Mouse (Mus musculus): ENCODE results near the gene Car12. TPM values are rescaled to one million over a fixed set of nuclear protein-coding genes. Genes with fewer than 3 reads are reported as not detected.

Car12 gene
- total RNA-seq (2015) (2.3 and 2.7 TPM in 2 replicates), total RNA-seq (2017) (1.2 and 2.4 TPM in 2 replicates)

DNA sequence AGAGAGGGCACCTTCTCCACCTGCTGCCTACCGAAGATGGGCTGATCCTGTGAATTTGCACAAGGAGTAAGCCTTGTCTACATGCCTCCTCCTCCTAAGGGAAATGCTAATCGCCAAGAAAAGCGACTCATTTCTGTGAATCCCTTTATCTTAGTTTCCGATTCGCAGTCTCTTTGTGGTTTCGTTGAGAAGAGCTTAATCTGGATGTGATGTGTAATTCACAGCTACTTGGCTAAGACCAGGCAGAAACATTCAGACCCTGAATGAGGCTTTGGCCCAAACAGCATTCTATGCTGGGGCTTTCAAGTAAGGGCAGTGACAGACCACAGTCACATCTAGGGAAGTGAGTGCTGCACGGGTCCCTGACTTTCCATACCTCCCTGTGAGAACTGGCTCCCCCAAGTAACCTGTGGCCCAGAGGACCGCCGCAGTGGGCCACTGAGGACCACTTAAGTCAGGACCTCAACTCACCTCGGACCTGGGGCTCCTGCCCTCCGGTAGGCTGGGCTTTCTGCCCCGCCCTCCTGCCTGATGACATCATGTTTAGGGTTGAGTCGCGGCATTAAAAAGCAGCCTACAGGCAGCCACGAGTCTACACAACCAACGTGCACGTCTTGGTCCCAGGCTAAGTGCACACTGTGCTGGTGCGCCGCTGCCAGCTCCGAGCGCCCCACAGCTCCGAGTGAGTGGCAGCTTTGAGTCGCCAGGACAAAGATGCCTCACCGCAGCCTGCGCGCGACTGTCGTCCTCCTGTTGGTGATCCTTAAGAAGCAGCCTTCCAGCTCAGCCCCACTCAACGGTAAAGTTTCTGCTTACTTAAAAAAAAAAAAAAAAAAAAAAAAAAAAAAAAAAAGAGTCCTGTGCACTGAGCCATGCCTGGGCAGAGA is at the start of gene Car12:
Gene Car12 (plus strand): TSS at position 552 of the 887 bp plus-strand sequence.
- ATAC-seq (replicated peaks; ENCODE audit: poor library complexity), result peak; percentile 77

DNA sequence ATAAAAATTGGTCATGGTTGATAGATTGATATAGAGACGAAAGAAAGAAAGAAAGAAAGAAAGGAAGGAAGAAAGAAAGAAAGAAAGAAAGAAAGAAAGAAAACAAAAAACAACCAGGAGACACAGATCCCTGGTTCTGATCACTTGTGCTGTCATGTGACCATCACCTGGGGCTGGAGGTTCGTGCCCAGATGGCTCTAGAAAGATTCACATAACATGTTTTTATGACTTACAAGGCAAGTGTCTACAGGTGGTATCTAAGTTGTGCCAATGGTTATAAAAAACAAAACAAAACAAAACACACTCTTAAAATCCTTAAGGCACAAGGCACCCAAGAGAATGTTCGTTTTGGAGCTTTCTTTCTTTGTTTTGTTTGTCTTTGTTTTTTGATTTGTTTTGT is 49.7 kb upstream of the Car12 start:
- no peak for ATAC-seq (replicated peaks; ENCODE audit: poor library complexity)

DNA sequence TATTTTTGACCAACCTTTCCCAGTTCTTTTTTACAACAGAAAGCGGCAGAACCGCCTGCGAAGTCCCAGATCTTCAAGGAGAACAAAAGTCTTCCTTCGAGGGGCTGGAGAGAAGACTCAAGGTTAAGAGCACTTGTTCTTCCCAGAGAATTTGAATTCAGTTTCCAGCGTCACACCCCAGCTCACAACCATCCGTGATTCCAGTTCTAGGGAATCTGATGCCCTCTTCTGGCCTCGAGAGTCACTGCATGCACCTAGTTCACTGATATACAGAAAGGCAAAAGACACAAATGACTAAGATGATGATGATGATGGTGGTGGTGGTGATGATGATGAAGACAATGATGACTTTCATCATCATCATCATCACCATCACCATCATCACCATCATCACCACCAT is 48.9 kb upstream of the Car12 start:
- no peak for ATAC-seq (replicated peaks; ENCODE audit: poor library complexity)

DNA sequence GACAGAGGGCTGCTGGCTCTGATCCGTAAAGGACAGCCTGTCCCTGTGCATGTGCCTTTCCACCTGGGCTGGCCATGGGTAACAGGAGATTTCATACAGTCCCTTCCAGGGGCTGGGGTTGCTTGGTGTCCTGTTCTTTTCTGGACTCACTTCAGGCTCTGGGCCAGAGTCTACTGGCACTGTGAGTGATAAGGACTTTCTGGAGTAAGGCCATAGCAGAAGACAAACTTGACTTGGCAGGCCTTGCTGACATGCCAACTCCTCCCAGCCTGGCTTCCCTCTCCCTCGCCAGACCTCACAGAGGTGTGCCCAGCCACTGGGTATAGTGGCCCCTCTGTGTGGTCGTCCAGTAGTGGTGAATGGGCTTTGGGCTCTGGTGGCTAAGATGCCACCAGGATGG is 47.3 kb upstream of the Car12 start:
- ATAC-seq (replicated peaks; ENCODE audit: poor library complexity), result peak; percentile 79

DNA sequence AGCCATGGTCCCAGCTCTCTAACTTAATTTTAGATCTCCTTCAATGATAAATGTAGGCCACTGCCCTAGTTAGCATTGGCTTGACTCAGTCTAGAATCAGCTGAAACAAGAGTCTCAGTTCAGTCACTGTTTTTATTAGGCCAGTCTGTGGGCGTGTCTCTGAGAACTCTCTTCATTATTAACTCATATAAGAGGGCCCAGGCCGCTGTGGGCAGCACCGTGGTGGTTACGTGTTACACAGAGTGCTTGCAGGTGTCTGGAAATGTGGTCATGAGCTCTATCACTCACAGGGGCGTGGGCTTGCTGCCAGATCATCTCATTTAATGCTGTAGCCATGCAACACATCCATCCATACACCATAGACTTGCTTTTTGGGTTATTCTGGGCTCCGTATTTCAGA is 46.4 kb upstream of the Car12 start:
- no peak for ATAC-seq (replicated peaks; ENCODE audit: poor library complexity)

DNA sequence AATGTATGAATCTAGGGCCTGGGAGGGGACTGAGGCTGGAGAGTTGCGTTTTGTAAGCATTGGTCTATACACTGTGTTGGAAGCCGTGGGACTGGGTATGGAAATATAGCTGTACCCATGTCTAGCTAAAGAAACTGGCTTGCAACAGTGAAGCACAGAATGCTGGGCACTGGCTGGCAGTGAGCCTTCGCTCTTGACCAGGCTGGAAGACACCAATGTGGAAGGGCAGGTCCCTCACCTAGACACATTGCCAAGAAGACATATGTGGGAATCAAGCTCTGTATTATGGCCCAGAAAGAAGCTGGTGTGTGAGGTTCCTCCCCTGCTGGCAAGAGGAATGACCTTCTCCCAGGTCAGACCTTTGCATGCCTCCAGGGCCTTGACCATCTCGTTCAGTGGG is 45.6 kb upstream of the Car12 start:
- ATAC-seq (replicated peaks; ENCODE audit: poor library complexity), result no peak

DNA sequence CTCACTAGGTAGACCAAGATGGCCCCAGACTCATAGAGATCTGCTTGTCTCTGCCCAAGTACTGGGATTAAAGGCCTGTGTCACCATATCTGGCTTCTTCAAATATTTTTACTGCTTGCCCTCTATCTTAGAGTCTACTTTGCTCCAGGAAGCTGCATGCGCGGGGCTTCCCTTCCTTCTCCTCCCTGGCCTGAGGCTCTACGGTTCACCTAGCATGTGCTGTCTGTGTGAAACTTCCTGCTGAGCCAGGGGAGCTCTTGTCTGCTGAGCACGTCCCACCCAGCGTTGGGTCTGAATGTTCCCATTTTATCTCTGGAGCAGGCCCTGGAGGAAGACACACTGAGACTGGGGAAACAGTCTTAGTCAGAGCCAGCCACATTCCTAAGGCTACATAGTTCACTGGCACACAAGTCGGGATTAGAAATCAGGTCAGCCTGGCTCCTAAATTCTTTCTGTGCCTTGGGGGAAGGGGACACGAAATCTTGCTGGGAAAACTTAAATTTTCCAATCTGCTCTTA is 43.9 kb upstream of the Car12 start:
- 0 out of 2 replicates have a peak, but pooled peaks have one; percentile 20 for ATAC-seq (replicated peaks; ENCODE audit: poor library complexity)

DNA sequence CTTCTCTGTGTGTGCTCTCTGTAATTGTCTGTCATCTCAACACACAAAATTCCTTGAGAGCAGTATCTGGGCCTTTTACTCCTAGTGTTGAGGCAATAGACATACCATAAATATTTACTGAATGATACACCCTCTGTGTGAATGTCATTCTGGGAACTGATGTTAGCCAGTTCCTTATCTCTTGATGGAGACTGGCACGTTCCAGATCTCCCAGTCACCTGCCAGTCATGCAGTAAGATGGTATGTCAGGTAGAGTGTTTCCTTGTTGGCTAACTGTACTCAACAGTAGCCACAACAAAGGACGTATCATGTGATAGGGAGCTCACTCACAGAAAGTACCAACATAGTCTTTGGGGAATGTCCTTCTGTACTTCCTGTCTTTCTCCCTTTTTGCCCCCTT is 39.7 kb upstream of the Car12 start:
- no peak for ATAC-seq (replicated peaks; ENCODE audit: poor library complexity)

DNA sequence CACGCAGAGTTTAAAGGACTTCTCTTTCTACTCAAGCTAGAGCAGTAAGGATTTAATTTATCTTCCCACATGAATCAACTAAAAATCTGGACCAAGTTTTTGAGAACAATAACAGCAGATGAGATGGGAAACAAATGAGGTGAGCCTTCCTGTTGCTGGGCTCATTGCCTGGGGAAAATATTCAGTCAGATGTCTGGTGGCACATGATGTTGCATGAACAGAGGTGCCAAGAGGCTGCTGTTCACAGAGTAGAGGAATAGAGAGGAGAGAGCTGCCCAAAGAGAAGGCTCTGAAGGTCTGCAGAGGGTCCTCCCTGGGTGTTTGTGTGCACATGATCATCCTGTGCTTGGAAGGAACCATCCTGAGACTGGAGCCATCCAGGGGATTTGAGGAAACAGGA is 37.9 kb upstream of the Car12 start:
- no peak for ATAC-seq (replicated peaks; ENCODE audit: poor library complexity)

DNA sequence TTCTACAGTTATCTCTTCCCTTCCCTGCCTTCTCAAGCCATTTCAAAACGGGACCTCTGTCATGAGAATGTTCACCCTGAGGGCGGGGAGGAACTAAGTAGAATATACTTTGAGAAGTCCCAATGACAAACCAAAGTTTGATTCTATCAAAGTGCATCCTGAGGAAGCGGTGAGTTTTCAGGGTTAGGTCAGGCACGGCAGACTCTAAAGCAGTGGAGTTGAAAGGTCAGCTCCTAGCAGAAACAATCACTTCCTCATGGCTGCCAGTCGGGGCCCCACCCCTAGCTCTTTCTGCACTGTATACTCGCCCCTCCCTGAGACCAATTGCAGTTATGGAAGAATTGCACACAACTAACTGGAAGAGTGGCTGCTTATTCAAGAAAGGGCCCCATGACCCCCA is 33.4 kb upstream of the Car12 start:
- ATAC-seq (replicated peaks; ENCODE audit: poor library complexity), result peak; percentile 72

DNA sequence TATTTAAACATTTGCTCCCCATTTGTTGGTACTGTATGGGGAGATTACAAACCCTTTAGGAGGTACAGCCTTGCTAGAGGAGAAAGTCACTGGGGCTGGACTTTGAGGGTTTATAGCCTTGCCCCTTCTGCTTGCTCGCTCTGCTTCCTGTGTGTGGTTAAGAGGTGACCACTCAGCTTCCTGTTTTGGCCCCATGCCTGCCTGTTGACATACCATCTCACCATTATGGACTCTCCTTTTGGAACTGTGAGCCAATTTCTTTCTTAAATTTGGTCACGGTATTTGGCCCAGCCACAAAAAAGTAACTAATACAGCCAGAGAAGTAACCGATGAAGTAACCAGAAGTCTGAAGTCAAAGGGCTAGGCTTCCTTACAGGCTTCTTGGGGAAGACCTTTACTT is 30.7 kb upstream of the Car12 start:
- ATAC-seq (replicated peaks; ENCODE audit: poor library complexity), result peak; percentile 94

DNA sequence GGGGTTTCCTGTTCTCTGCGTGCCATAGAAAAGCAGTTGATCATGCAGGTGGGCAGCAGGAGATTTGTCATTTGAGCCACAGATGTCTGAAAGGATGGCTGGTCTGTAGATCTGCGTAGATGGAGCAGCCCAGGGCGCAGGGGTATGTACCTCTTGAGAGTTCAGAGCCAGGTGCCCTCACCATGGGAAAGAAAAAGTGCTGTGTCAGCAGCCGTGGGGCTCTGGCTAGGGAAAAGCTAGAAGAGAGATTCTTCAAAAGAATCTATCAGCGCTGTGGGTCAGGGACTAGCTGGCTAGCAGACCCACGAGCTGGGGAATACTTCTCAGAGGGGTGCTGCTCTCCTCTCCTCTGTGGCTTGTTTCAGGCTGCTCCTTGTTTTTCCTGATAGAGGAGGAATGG is 27.8 kb upstream of the Car12 start:
- no peak for ATAC-seq (replicated peaks; ENCODE audit: poor library complexity)

DNA sequence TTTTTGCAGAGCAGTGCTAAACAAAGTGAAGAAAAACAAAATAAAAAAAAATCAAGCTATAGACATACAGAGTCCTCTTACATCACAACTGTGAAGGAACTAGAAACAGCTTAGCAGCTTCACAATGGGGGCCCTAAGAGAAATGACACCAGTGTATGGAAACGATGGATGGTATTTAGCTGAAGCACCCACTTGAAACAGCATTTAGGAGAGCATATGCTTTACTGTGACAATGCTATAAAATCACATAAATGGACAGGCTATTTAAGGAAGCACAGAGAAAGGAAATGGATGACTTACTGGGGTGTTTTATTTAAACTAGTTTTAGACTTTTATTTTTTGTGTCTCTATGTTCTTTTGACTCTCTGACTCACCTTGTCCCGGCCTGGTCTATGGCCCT is 25.8 kb upstream of the Car12 start:
- ATAC-seq (replicated peaks; ENCODE audit: poor library complexity), result no peak

DNA sequence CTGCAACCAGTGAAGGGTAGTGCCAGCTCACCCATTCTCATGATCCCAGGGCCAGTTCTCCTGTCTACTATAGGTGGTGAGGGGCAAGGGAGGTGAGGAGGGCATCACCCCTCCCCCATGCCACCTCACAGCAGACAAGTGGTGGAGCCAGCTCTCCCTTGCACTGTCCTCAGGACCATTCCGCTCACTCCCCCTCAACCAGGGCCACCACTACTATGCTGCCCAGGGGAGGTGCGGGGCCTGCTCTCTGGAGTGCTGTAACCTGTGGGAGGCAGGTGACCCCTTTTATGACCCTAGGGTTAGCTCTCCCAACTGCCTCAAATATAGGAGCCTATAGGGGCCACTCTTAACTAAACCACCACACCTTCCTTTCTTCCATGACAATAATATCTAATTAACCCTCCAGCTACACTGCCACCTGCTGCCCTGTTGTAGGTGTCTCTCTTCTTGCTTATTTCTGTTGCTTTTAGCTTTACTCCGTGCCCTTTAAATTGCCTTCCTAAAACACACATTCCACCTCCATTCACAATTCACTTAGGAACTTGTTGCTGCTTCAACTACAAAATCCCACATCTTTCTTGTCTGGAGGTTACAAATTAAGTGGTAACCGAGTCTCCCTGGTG is 21.7 kb upstream of the Car12 start:
- peak; percentile 57 for ATAC-seq (replicated peaks; ENCODE audit: poor library complexity)

DNA sequence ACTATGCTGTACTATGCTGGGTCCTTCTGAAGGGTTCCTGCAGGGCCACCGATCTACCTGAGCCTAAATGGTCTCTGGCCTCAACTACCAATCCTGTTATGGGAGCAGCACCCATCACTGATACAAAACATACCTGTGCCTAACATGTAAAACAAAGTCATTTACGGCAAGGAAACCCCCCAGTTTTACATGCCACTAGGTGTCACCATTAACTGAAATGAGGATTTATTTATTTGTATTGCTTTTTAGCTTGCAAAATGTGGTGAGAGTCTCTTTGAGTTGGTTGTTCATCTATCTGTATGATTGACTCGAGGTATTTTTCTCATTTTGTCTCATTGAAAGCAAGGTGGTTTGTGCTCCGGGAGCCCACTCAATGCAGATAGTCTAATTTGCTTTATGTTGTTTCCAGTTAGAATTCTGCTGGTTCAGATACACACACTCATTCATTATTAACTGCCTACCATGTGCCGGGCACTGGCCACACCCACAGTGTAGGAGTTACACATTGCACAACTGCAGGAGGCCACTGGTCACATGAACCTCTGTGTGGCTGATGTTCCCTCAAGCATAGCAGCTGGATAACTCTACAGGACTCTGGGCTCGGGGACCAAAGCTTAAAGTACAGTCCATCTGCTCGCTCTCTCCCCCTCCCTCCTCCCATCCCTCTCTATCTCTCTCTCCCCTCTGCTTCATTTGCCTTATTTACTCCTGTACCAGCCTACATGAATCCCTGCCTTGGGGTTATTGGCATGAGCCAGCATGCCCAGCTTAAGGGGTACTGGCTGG is 15.9 kb upstream of the Car12 start:
- ATAC-seq (replicated peaks; ENCODE audit: poor library complexity), result peak; percentile 86

DNA sequence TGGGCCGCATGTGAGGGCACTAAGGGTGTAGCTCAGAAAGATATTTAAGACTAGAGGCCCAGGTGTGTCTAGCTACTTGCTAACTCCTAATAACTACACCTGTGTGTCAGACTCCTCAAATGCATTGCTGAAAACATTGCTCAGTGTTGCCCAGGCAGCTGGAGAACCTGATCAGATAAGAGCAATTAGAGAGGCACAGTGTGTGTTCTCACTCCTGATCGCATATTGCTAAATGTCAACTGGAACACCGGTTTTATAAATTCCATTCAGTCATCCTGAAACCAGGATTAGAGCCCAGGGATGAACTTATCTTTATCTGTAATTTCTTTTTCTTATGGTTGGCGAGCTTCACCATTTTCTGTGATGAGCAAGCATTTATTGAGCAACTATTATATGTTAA is 13.7 kb upstream of the Car12 start:
- no peak for ATAC-seq (replicated peaks; ENCODE audit: poor library complexity)

DNA sequence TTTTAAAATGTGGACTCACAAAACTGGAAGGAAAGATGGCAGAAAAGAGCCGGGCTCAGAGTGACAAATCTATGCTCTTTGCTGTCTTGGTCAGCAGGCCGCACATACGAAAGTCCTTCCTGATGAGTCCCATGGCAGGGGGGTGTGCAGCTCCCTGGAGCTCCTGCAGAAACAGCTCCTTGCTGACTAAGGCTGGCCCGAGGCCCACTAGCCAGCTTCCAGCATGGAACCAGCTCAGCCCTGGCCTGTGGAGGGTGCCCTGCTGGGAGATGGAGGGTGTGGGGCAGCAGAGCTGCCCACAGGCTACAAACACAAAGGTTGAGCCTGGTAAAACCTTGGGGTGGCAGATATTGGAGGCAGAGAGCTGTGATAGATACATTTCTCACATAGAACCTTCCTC is 10.5 kb upstream of the Car12 start:
- ATAC-seq (replicated peaks; ENCODE audit: poor library complexity), result no peak

DNA sequence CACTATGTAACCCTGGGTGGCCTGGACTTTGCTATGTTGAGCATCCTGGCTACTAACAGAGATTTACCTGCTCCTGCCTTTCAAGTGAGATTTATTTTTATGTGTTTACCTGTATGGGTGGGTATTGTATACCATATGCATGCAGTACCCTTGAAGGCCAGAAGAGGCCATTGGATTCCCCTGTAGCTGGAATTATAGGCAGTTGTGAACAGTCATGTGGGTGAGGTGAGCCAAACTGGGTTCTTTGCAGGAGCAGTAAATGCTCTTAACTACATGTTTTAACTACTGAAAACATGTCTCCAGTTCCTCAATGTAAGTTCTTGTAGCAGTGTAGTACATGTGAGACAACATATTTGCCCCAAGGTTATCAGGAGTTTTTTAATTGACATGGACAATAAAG is 8.1 kb upstream of the Car12 start:
- peak; percentile 89 for ATAC-seq (replicated peaks; ENCODE audit: poor library complexity)

DNA sequence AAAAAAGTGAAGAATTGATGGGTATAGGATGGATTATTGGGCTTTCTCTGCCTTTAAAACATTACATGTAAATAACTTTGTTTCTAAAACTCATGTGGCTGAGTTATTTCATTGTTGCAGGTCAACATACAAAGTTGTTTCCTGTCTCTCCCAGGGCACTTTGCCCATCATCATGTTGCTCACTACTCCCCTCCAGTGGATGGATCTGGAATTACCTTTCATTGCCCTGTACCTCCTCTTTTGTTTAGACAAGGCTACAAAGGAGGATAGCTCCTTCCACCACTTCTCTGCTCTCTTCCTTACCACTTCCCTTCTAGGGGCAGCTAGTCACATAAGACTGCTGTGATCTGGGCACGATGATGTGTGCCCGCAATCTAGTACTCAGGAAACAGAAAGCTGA is 7.7 kb upstream of the Car12 start:
- peak; percentile 97 for ATAC-seq (replicated peaks; ENCODE audit: poor library complexity)

DNA sequence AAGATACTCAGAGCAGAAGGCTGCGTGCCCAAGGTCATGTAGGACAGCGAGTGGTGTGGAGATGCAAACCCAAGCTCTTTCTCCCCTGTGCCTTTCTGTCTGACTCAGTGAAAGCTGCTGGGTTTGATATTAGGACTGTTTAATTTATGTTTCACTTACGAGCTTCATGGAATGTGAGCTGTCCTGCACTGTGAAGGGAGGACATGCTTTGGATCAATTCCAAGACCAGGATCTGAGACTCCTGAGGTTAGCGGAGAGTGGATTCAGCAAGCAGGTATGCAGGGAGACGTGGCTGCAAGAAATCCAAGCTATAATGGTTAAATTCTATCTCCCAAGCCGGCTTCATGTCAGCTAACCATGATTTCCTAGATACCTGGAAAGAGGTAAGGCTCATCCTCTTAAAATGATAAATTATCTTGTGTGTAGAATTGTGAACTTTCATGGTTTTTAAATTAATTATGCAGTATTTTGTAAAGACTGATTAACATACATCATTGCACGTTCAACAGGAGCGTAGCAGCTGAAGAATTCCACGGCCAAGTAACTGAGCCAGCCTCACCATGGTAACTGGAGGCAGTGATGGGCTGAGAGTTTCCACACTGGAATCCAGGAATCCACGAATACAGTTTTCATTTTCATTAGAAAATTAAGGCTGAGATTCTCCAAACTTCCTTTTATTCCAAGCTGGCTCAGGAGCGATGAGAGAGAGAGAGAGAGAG is 5.3 kb upstream of the Car12 start:
- no peak for ATAC-seq (replicated peaks; ENCODE audit: poor library complexity)
